Mouse (Mus musculus): ENCODE data around the gene Myf6. TPM values are rescaled to one million over a fixed set of nuclear protein-coding genes. Genes with fewer than 3 reads are reported as not detected.

Myf6 gene
- polyA plus RNA-seq, 1 experiment: 4.4 TPM

DNA sequence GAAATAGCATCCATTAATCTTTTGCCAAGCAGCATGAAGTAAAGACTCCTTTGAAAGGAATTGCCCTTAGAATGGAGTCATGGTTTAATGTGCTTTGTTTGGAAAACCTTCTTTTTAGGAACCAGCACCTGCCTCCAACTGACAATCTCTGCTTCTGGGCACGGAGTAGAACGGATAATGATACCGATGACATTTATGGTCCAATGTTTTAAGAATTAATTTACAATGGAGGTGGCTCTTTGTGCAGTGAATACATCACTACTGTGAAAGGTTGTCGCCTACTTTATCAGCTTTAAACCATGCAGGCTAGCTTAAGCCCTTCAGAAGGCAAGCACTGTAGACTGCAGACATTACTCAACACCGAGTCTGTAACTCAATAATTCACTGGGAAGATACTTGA lies 22.8 kb downstream of the Myf6 start:
- no peak overlapping the region for H3K4me3 ChIP-seq
- H3ac ChIP-seq (ENCODE audit: control insufficient read depth, insufficient read length): no peak overlapping the region
- H3K36me3 ChIP-seq (ENCODE audit: control insufficient read depth, insufficient read depth): no peaks in the 10 kb centered on the region
- no peaks in the 10 kb centered on the region for H3K27me3 ChIP-seq (ENCODE audit: control insufficient read depth, insufficient read depth, insufficient read length)
- no peak for TF ChIP-seq SRF (IDR thresholded peaks at IDR 0.05; ENCODE audit: control insufficient read depth, insufficient read length, low read depth)
- no peak for TF ChIP-seq MYOG (IDR thresholded peaks at IDR 0.05; ENCODE audit: control insufficient read depth in 1 of 3, insufficient read depth in 1 of 3, insufficient read length in 2 of 3, low read depth in 2 of 3)
- no peak for TF ChIP-seq REST (IDR thresholded peaks at IDR 0.05; ENCODE audit: insufficient read depth, insufficient read length)
- no peak for TF ChIP-seq POLR2A (IDR thresholded peaks at IDR 0.05; ENCODE audit: insufficient read length, low read depth)
- no peak for TF ChIP-seq USF1 (IDR thresholded peaks at IDR 0.05; ENCODE audit: low read depth)
- no peak for TF ChIP-seq POLR2AphosphoS2 (IDR thresholded peaks at IDR 0.05; ENCODE audit: insufficient read length, low read depth)
- TF ChIP-seq TCF12 (IDR thresholded peaks at IDR 0.05; ENCODE audit: insufficient read depth, poor library complexity, severe bottlenecking): no peak
- TF ChIP-seq TCF3 (IDR thresholded peaks at IDR 0.05; ENCODE audit: insufficient read length, low read depth): no peak
- TF ChIP-seq CEBPB (IDR thresholded peaks at IDR 0.05; ENCODE audit: insufficient read depth, poor library complexity, severe bottlenecking): no peak
- TF ChIP-seq E2F4 (IDR thresholded peaks at IDR 0.05; ENCODE audit: insufficient read depth): no peak
- no peak for TF ChIP-seq MAX (IDR thresholded peaks at IDR 0.05; ENCODE audit: low read depth)
- TF ChIP-seq MYOD1 (IDR thresholded peaks at IDR 0.05; ENCODE audit: control insufficient read depth in 1 of 3, insufficient read length in 2 of 3, low read depth in 2 of 3): no peak
- no peak overlapping the region for H3K4me2 ChIP-seq (ENCODE audit: low read depth)
- H3K79me2 ChIP-seq (ENCODE audit: control insufficient read depth, insufficient read depth): no peaks in the 10 kb centered on the region

DNA sequence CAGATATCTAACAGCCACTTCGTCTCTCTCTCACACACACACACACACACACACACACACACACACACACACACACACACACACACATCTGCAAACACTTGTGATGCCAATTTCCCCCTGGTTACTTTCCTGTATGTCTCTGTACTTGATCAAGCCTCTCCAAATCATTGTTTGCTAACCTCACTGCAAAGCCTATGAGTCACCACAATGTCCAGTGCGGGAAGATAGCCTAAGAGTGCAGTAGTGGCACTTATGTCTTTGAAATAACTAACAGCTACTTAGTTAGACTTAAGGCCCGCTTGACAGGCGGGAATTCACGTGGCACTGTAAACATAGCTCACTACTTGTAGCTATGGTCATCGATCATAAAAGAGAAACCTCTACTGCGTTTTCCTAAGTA lies 26.7 kb downstream of the Myf6 start:
- H3K27me3 ChIP-seq (ENCODE audit: control insufficient read depth, insufficient read depth, insufficient read length): no peaks in the 10 kb centered on the region
- no peak overlapping the region for H3K4me2 ChIP-seq (ENCODE audit: low read depth)
- H3K36me3 ChIP-seq (ENCODE audit: control insufficient read depth, insufficient read depth): no peaks in the 10 kb centered on the region
- no peak overlapping the region for H3ac ChIP-seq (ENCODE audit: control insufficient read depth, insufficient read length)
- H3K79me2 ChIP-seq (ENCODE audit: control insufficient read depth, insufficient read depth): no peaks in the 10 kb centered on the region
- H3K4me3 ChIP-seq: no peak overlapping the region
- TF ChIP-seq MYOG (IDR thresholded peaks at IDR 0.05; ENCODE audit: control insufficient read depth in 1 of 3, insufficient read depth in 1 of 3, insufficient read length in 2 of 3, low read depth in 2 of 3): no peak
- TF ChIP-seq POLR2AphosphoS2 (IDR thresholded peaks at IDR 0.05; ENCODE audit: insufficient read length, low read depth): no peak

DNA sequence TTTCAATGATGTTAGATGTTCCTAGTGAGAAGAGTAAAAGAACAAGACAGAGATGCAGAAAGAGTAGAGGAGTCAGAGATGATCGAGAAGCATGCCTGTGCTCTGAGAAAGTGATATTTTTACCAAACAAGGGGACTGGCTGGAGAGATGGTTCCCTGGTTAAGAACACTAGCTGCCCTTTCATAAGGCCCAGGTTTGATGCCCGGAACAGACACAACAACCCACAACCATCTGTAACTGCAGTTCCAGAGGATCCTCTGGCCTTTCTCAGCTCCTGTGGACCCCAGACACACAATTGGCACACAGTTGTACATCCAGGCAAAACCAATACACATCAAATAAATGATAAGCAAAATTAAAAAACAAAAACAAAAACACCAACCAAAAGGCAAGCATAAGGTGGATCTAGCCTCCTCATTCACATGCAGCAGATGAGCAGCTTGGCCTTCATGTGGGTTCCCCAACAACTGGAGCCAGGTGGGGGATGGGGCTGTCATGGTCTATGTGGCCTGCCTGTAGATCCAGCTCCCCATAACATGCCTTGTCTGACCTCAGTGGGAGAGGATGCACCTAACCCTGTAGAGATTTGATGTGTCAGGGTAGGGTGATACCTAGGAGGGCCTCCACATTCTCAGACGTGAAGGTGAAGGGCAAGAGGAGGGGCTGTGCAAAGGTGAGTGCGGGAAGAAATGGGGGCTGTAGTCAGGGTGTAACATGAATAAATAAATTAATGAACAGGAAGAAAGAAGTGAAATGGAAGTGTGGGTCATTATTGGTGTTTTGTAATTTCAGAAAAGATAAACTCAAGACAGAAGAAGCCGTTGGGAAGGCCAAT lies 44.8 kb downstream of the Myf6 start:
- no peak overlapping the region for H3K4me3 ChIP-seq
- H3ac ChIP-seq (ENCODE audit: control insufficient read depth, insufficient read length): no peak overlapping the region
- no peaks in the 10 kb centered on the region for H3K79me2 ChIP-seq (ENCODE audit: control insufficient read depth, insufficient read depth)
- no peaks in the 10 kb centered on the region for H3K36me3 ChIP-seq (ENCODE audit: control insufficient read depth, insufficient read depth)
- no peak overlapping the region for H3K4me2 ChIP-seq (ENCODE audit: low read depth)
- H3K27me3 ChIP-seq (ENCODE audit: control insufficient read depth, insufficient read depth, insufficient read length): no peaks in the 10 kb centered on the region
- TF ChIP-seq POLR2A (IDR thresholded peaks at IDR 0.05; ENCODE audit: insufficient read length, low read depth) (no peak), MYOD1 (IDR thresholded peaks at IDR 0.05; ENCODE audit: control insufficient read depth in 1 of 3, insufficient read length in 2 of 3, low read depth in 2 of 3) (no peak), POLR2AphosphoS2 (IDR thresholded peaks at IDR 0.05; ENCODE audit: insufficient read length, low read depth) (no peak), TCF3 (IDR thresholded peaks at IDR 0.05; ENCODE audit: insufficient read length, low read depth) (no peak), MAX (IDR thresholded peaks at IDR 0.05; ENCODE audit: low read depth) (no peak), REST (IDR thresholded peaks at IDR 0.05; ENCODE audit: insufficient read depth, insufficient read length) (no peak)

Other genes starting within 250 kb of the Myf6 start
- 0.48 TPM for gene Lin7a, start 223.1 kb downstream of the Myf6 start, polyA plus RNA-seq (2012; fragmentation: generic; extraction: Trizol)
- 10.2 TPM for gene Myf5, start 8.6 kb downstream of the Myf6 start, polyA plus RNA-seq (2012; fragmentation: generic; extraction: Trizol)
- gene Ptprq, start 225.3 kb upstream of the Myf6 start, polyA plus RNA-seq (2012; fragmentation: generic; extraction: Trizol): 0.10 TPM